ENCODE assay signal across 14 mouse cellular contexts in genomic region chr6:114725147-114725575, GRCm38 (mm10).
DNase-seq lines count a peak whose midpoint lies in the region; ATAC-seq and TF ChIP-seq lines count a peak whose summit lies in the region.
"Had no signal": no experiment of that assay in that cellular context is flagged by ENCODE, and none has a peak within 500 bp of the region (broad histone marks: within the 10 kb centered on the region; RNA-seq: fewer than 3 reads in every experiment).

No protein-coding gene starts in this region.

- 0 out of 2 replicates have a peak overlapping the region, but pooled peaks have one; percentile 4 for H3K9ac ChIP-seq in heart, postnatal 0 days (replicated peaks; ENCODE audit: low read depth, low read length)
- 0 out of 2 replicates have a peak overlapping the region, but pooled peaks have one; percentile 36 for H3K9ac ChIP-seq in midbrain, embryonic 11.5 days (ENCODE audit: low read length)
- H3K9ac ChIP-seq in midbrain, embryonic 13.5 days (replicated peaks): no peak overlapping the region
- peak overlapping the region; percentile 45 for H3K9ac ChIP-seq in limb, embryonic 14.5 days (ENCODE audit: low read depth, low read length, severe bottlenecking)
- H3K9ac ChIP-seq in stomach, postnatal 0 days (ENCODE audit: low read length): no peak overlapping the region
- H3K9ac ChIP-seq: forebrain, embryonic 15.5 days; liver, postnatal 0 days had no signal

- ATAC-seq in heart, postnatal 0 days (ENCODE audit: insufficient read depth, low read depth): peak; percentile 48; the same call in 1 of the 2 replicates
- no peak for ATAC-seq in midbrain, embryonic 11.5 days (ENCODE audit: low FRiP score)
- no peak for ATAC-seq in midbrain, embryonic 13.5 days
- peak; percentile 39 for ATAC-seq in limb, embryonic 14.5 days (ENCODE audit: low FRiP score, low read depth)
- ATAC-seq in stomach, postnatal 0 days (ENCODE audit: low FRiP score, low TSS enrichment): peak; percentile 21; the same call in 1 of the 2 replicates
- ATAC-seq: forebrain, embryonic 15.5 days; liver, postnatal 0 days had no signal

- WGBS in heart, postnatal 0 days: 19% methylated on average over 8 of the region's 8 CpGs
- WGBS in midbrain, embryonic 11.5 days: 75% methylated on average over 8 of the region's 8 CpGs
- WGBS in midbrain, embryonic 13.5 days: 72% methylated on average over 8 of the region's 8 CpGs
- 26% methylated on average over 8 of the region's 8 CpGs for WGBS in limb, embryonic 14.5 days
- WGBS in stomach, postnatal 0 days: 41% methylated on average over 8 of the region's 8 CpGs

- peak overlapping the region; percentile 54 for H3K27ac ChIP-seq in heart, postnatal 0 days (ENCODE audit: low read depth)
- no peak overlapping the region for H3K27ac ChIP-seq in midbrain, embryonic 11.5 days (ENCODE audit: low read depth, low read length)
- H3K27ac ChIP-seq in midbrain, embryonic 13.5 days: no peak overlapping the region
- no peak overlapping the region; the same call in 1 of the 2 replicates for H3K27ac ChIP-seq in limb, embryonic 14.5 days (replicated peaks; ENCODE audit: low read depth, low read length)
- peak overlapping the region; percentile 53; the same call in 1 of the 2 replicates for H3K27ac ChIP-seq in stomach, postnatal 0 days (replicated peaks)
- H3K27ac ChIP-seq: forebrain, embryonic 15.5 days had no signal

- DNase-seq in heart, postnatal 0 days (ENCODE audit: low spot score): no peak
- DNase-seq in heart, postnatal 4 days: no peak
- DNase-seq in midbrain, embryonic 11.5 days (ENCODE audit: low spot score, missing footprints): peak; percentile 80
- peak; percentile 51 for DNase-seq in limb, embryonic 14.5 days (ENCODE audit: low spot score)
- no peak for DNase-seq in stomach, postnatal 0 days (ENCODE audit: low spot score)
- DNase-seq in B cell, adult 2 months: no peak
- no peak for DNase-seq in gastrocnemius, postnatal 36 days
- DNase-seq: adrenal gland, adult 2 months; cerebellum, adult 18-20 months; liver, postnatal 0 days had no signal

- no peak for TF ChIP-seq POLR2A in limb, embryonic 14.5 days (IDR thresholded peaks at IDR 0.05; ENCODE audit: borderline replicate concordance, extremely low read depth, insufficient read depth, insufficient read length)

- H3K4me1 ChIP-seq in heart, postnatal 0 days (ENCODE audit: control insufficient read depth, insufficient read depth): peaks cover 11% of the 10 kb centered on the region
- H3K4me1 ChIP-seq in midbrain, embryonic 11.5 days (ENCODE audit: control insufficient read depth, insufficient read depth, low read length): peaks cover 3% of the 10 kb centered on the region
- peaks cover 23% of the 10 kb centered on the region for H3K4me1 ChIP-seq in midbrain, embryonic 13.5 days (replicated peaks)
- H3K4me1 ChIP-seq in limb, embryonic 14.5 days (ENCODE audit: control insufficient read depth, insufficient read depth, low read length): peaks cover 29% of the 10 kb centered on the region
- no peaks in the 10 kb centered on the region for H3K4me1 ChIP-seq in stomach, postnatal 0 days (replicated peaks; ENCODE audit: control insufficient read depth, insufficient read depth)

- H3K36me3 ChIP-seq in heart, postnatal 0 days (replicated peaks; ENCODE audit: control insufficient read depth, insufficient read depth, low read length): no peaks in the 10 kb centered on the region
- H3K36me3 ChIP-seq in midbrain, embryonic 11.5 days (ENCODE audit: control insufficient read depth, insufficient read depth, low read length): no peaks in the 10 kb centered on the region
- no peaks in the 10 kb centered on the region for H3K36me3 ChIP-seq in midbrain, embryonic 13.5 days
- no peaks in the 10 kb centered on the region for H3K36me3 ChIP-seq in limb, embryonic 14.5 days (ENCODE audit: control insufficient read depth, insufficient read depth, low read length)
- no peaks in the 10 kb centered on the region for H3K36me3 ChIP-seq in stomach, postnatal 0 days (ENCODE audit: control insufficient read depth, insufficient read depth, low read length)
- H3K36me3 ChIP-seq: forebrain, embryonic 15.5 days had no signal

- H3K27me3 ChIP-seq in heart, postnatal 0 days (ENCODE audit: control insufficient read depth, insufficient read depth, low read length): no peaks in the 10 kb centered on the region
- H3K27me3 ChIP-seq in midbrain, embryonic 11.5 days (ENCODE audit: control insufficient read depth, insufficient read depth, low read length): no peaks in the 10 kb centered on the region
- no peaks in the 10 kb centered on the region for H3K27me3 ChIP-seq in midbrain, embryonic 13.5 days
- no peaks in the 10 kb centered on the region for H3K27me3 ChIP-seq in limb, embryonic 14.5 days (ENCODE audit: control insufficient read depth, insufficient read depth, low read length)
- H3K27me3 ChIP-seq in stomach, postnatal 0 days (ENCODE audit: control insufficient read depth, insufficient read depth, low read length): no peaks in the 10 kb centered on the region
- H3K27me3 ChIP-seq: forebrain, embryonic 15.5 days had no signal

- 0 out of 2 replicates have a peak overlapping the region, but pooled peaks have one; percentile 2 for H3K4me3 ChIP-seq in heart, postnatal 0 days (ENCODE audit: low read depth, low read length)
- no peak overlapping the region for H3K4me3 ChIP-seq in midbrain, embryonic 11.5 days (ENCODE audit: low read depth, low read length)
- no peak overlapping the region for H3K4me3 ChIP-seq in midbrain, embryonic 13.5 days (replicated peaks)
- no peak overlapping the region for H3K4me3 ChIP-seq in limb, embryonic 14.5 days (replicated peaks; ENCODE audit: low read length)
- no peak overlapping the region for H3K4me3 ChIP-seq in stomach, postnatal 0 days (ENCODE audit: low read depth, low read length)
- H3K4me3 ChIP-seq: forebrain, embryonic 15.5 days; layer of hippocampus, adult 2 months had no signal

- no peak for TF ChIP-seq EP300 in heart, postnatal 0 days (IDR thresholded peaks at IDR 0.05; ENCODE audit: low read depth)
- TF ChIP-seq EP300 in stomach, postnatal 0 days (optimal IDR thresholded peaks at IDR 0.05): no peak

- intact Hi-C loops in gastrocnemius, postnatal 36 days (cut with DNase I): loop anchor here (5.0 kb wide), 2 partner anchors 77 to 282 kb away; no protein-coding TSS in a partner anchor

- H3K9me3 ChIP-seq in heart, postnatal 0 days (replicated peaks; ENCODE audit: control insufficient read depth, low read length): no peaks in the 10 kb centered on the region
- no peaks in the 10 kb centered on the region for H3K9me3 ChIP-seq in midbrain, embryonic 11.5 days (ENCODE audit: control insufficient read depth, low read length)
- H3K9me3 ChIP-seq in midbrain, embryonic 13.5 days: no peaks in the 10 kb centered on the region
- H3K9me3 ChIP-seq in limb, embryonic 14.5 days (ENCODE audit: control insufficient read depth, low read length): no peaks in the 10 kb centered on the region
- H3K9me3 ChIP-seq in stomach, postnatal 0 days (ENCODE audit: control insufficient read depth, low read length): no peaks in the 10 kb centered on the region
- H3K9me3 ChIP-seq: forebrain, embryonic 15.5 days; G1E had no signal

- peak overlapping the region; percentile 57 for H3K4me2 ChIP-seq in heart, postnatal 0 days (ENCODE audit: low read depth, low read length)
- no peak overlapping the region for H3K4me2 ChIP-seq in midbrain, embryonic 11.5 days
- H3K4me2 ChIP-seq in midbrain, embryonic 13.5 days (replicated peaks): no peak overlapping the region
- peak overlapping the region; percentile 18; the same call in 1 of the 2 replicates for H3K4me2 ChIP-seq in limb, embryonic 14.5 days (replicated peaks; ENCODE audit: low read depth, low read length, severe bottlenecking)
- no peak overlapping the region for H3K4me2 ChIP-seq in stomach, postnatal 0 days (replicated peaks; ENCODE audit: low read depth)
- H3K4me2 ChIP-seq: forebrain, embryonic 15.5 days had no signal

- TF ChIP-seq CTCF in heart, postnatal 0 days (IDR thresholded peaks at IDR 0.05; ENCODE audit: low read depth): no peak
- TF ChIP-seq CTCF in stomach, postnatal 0 days (IDR thresholded peaks at IDR 0.05; ENCODE audit: low read depth): no peak

Comparison
In these comparisons a context has a peak if more than half of its experiments do, and no peak if none do; other contexts are left out.
1. H3K9ac ChIP-seq: peak in heart, postnatal 0 days (single experiment), midbrain, embryonic 11.5 days (single experiment) and limb, embryonic 14.5 days (single experiment); none in midbrain, embryonic 13.5 days (single experiment) and stomach, postnatal 0 days (single experiment).
2. ATAC-seq: peak in heart, postnatal 0 days (single experiment), limb, embryonic 14.5 days (single experiment) and stomach, postnatal 0 days (single experiment); none in midbrain, embryonic 11.5 days (single experiment) and midbrain, embryonic 13.5 days (single experiment).
3. DNase-seq: peak in midbrain, embryonic 11.5 days (single experiment) and limb, embryonic 14.5 days (single experiment); none in heart, postnatal 0 days (single experiment), heart, postnatal 4 days (single experiment), stomach, postnatal 0 days (single experiment), B cell, adult 2 months (0 of 2) and gastrocnemius, postnatal 36 days (0 of 2).
4. H3K27ac ChIP-seq: peak in heart, postnatal 0 days (single experiment) and stomach, postnatal 0 days (single experiment); none in midbrain, embryonic 11.5 days (single experiment), midbrain, embryonic 13.5 days (single experiment) and limb, embryonic 14.5 days (single experiment).
5. H3K4me2 ChIP-seq: peak in heart, postnatal 0 days (single experiment) and limb, embryonic 14.5 days (single experiment); none in midbrain, embryonic 11.5 days (single experiment), midbrain, embryonic 13.5 days (single experiment) and stomach, postnatal 0 days (single experiment).